Mouse (Mus musculus) layer of hippocampus, adult 18-20 months (tissue): ENCODE data around the gene Gmpr2. TPM values are rescaled to one million over a fixed set of nuclear protein-coding genes. Genes with fewer than 3 reads are reported as not detected.
A peak's percentile ranks its signal among the peaks of the same experiment; 100 is the strongest.

Experiments
- DNase-seq, 2 experiments: peaks; one replicate each; pipeline ENCODE4 v3.0.0; 2022; ENCODE audit warnings: low spot score in 2 of 2
- long read RNA-seq: library from polyadenylated mRNA; stranded (forward); transcript quantifications from one replicate; pipeline ENCODE4 v2.0.0, GENCODE M21; 2021
- total RNA-seq, 2 experiments: library from RNA; stranded (reverse); gene quantifications; 2 replicates each; pipeline ENCODE4 v1.2.3; 2021

Gmpr2 gene
- total RNA-seq, result 10 to 100 TPM; 23.3 to 26.4 TPM
- long read RNA-seq, transcript Gmpr2-201 (10 exons, 1,993 nt), result major isoform, 20 of 34 reads
- long read RNA-seq, partial matches to known transcripts, result 0 of 34 reads
- long read RNA-seq, other reads (novel, unspliced or antisense), result 14 of 34 reads

- peak; percentile 93 to 97 for DNase-seq
Measured at GRCm38 (mm10) chr14:55671833-55672740, at the start of gene Gmpr2, which contains the start of gene Nedd8. Gmpr2 (plus strand) TSS chr14:55671941. Nedd8 (minus strand) TSS chr14:55672124.

GRCm38 (mm10) chr14:55628077-55628827, 43.5 kb upstream of the Gmpr2 start:
- DNase-seq, result no peak

GRCm38 (mm10) chr14:55629312-55629711, 42.4 kb upstream of the Gmpr2 start:
- peak in 1 of 2 experiments; percentile 48 for DNase-seq

- peak in 1 of 2 experiments; percentile 36 for DNase-seq
Measured at GRCm38 (mm10) chr14:55634874-55635522, 36.7 kb upstream of the Gmpr2 start.

- DNase-seq, result peak; percentile 88 to 94
Measured at GRCm38 (mm10) chr14:55635523-55636007, 36.2 kb upstream of the Gmpr2 start, which contains the start of gene Ipo4. Ipo4 (minus strand) TSS chr14:55635957.

- no peak for DNase-seq
Measured at GRCm38 (mm10) chr14:55637795-55638194, 33.9 kb upstream of the Gmpr2 start, which contains the start of gene Gm49378. Gm49378 (minus strand) TSS chr14:55637895.

DNA sequence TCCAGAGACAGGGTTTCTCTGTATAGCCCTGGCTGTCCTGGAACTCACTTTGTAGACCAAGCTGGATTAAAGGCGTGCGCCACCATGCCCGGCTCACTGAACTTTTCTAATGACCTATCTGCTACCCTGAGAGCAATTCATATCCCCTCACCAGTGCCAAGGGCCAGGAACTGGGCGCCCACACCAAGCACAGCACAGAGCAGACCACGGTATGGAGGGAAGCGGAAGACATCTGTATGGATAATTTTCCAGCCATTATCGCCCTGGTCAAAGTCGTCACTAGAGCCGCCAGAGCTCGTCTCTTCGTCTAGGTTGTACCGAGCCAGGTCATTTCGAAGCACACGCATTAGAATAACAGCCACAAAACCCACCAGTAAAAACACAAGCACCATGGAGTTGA, 30.9 kb upstream of the Gmpr2 start:
- no peak for DNase-seq

- no peak for DNase-seq
Measured at GRCm38 (mm10) chr14:55641291-55641690, 30.4 kb upstream of the Gmpr2 start.

DNA sequence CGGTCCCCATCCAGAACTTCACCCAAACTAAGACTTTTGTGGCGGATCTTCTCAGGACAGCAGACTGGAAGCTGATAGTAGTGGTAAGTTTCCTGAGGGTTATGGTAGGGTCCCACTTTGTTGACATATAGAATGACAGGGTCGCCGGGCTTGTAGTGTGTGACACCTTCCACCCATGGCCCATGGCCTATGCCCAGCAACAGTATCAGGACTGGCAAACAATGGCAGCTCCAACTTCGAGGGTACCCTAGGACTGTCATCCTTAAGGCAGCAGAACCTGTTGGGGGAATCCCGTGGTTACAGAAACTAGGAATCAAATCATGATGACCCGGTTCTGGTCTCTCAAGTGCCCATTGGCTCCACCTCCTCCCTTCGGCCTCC, 29.1 kb upstream of the Gmpr2 start:
- DNase-seq, result no peak

DNA sequence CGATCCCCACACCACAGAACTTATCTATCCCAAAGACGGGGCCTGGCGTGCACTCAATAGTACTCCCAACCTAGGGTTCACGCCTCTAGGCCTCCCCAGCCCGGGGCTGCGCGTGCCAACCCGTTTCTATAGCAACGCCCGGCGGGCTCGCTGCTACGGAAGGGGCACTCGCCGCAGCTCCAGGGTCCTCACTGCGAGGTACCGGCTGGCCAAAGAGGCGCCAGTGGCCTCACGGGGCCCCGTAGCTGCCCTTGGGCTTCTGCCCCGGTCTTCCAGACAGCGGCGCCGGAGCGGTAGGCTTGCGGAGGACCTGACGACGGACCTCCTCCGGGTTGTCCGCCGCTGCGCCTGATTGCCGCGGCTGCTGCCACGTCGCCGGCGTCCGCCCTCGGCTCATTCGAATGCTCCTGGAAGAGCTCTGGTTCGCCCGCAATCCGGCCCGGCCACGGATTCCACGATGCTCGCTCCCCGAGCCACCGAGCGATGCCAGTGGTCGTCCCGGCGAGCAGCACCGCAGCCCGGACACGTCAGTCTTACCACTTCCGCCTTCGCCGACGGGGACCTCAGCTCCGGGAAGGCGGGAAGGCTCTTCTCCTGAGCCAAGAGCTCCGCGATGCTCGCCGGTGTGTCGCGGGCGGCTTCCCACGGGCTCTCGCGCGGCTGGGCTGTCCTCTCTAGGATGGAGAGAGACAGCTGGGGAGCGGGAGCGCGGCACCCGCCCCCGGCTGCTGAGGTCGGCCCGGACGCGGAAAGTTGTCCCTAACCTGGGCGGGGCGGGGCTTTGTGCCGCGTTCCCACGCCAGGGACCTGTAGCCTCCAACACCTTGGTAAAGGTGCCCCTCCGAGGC, 28.5 kb upstream of the Gmpr2 start, which contains the start of gene Tm9sf1:
Tm9sf1 (minus strand) TSS at position 747 of the 848 bp plus-strand sequence.
- DNase-seq, result peak; percentile 83 to 90

- DNase-seq, result no peak
Measured at GRCm38 (mm10) chr14:55644261-55644888, 27.4 kb upstream of the Gmpr2 start.

GRCm38 (mm10) chr14:55649884-55650283, 21.9 kb upstream of the Gmpr2 start, which contains the start of gene Tssk4:
Tssk4 (plus strand) TSS chr14:55650184.
- DNase-seq, result no peak

- DNase-seq, result no peak
Measured at GRCm38 (mm10) chr14:55651528-55651927, 20.2 kb upstream of the Gmpr2 start.

DNA sequence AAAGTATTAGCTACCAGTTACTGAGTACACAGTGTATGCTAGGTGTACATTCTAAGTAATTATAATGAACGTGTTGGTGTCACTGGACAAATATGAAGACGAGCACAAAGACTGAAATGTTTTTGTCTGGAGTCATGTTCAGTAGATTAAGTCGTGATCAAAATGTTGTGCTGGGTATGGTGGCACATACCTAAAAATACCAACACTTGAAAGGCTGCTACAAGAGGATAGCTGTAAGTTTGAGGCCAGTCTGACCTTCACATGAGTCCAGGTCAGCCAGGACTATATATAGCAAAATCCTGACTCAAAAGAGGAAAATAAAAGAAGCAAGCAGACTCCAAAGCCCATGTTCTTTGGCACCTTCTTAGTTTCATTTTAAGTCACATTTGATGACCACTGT, 14.8 kb upstream of the Gmpr2 start:
- no peak for DNase-seq

- no peak for DNase-seq
Measured at GRCm38 (mm10) chr14:55658011-55658410, 13.7 kb upstream of the Gmpr2 start.

DNA sequence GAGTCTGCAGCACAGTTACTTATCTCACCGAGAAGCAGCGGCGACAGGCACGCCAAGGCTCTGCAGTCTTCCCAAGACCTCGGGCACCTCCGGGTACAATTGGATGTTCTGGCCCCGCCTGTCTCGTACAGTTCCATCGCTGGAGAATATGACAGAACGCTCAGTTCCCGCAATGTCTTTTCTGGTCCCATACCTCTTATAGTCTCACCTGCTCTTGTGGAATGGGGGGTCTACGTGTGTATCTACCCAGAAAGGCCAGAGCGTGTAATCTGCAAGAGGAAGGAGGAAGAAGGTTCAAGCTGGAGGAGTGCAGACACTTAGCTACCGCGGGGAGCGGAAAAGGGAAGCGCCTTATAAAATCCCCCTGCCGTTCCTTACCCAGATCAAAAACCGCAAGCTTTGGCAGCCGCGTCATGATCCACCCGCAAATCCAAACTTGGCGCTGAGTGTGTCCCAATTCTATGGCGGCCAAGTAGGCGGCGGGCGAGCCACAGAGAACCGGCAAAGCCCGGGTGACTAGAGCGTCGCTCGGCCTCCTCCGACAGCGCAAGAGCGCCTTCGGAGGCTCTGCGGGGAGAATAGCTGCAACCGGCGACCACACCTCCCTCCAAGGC, 11.7 kb upstream of the Gmpr2 start, which contains the start of gene Mdp1:
Mdp1 (minus strand) TSS at position 549 of the 614 bp plus-strand sequence.
- DNase-seq, result peak; percentile 77 to 86

DNA sequence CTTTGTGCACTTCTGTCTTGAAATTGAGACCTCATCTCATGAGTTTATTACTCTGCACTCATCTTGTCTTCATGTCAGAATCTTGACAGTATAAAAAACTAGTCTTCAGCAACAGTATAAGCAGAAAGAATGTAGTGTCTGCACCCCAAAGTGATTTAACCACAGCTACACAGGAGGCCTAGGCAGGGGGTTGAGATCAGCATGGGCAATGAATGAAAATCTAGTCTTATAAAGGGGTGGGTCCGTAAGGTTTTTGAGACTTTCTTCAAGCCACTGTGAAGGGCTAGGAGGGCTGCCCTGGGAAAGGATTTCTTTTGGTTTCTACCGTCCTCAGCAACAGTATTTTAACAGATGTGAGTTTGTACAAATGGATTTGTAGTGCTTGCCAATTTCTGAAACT, 11.1 kb upstream of the Gmpr2 start:
- no peak for DNase-seq

GRCm38 (mm10) chr14:55671486-55671832, 282 bp upstream of the Gmpr2 start:
- DNase-seq, result no peak

DNA sequence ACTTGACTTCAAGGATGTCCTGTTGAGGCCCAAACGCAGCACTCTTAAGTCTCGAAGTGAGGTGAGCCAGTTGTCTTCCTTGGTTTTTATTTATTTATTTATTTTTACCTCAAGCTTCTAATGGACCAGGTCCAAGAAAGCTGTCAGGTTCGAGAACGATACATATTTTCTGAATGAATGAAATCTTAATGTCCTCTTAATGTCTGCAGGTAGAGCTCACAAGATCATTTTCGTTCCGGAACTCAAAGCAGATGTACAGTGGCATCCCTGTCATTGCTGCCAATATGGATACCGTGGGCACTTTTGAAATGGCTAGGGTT, 960 bp downstream of the Gmpr2 start:
- DNase-seq, result no peak
